Mouse (Mus musculus) Muller cell, postnatal 12 days (primary cell): ENCODE measurements around the gene Zfyve28.

Source experiments
- DNase-seq: peaks from one replicate; pipeline ENCODE4 v3.0.0-alpha.2; 2015; ENCODE audit errors: inconsistent ontology term

Zfyve28 gene

GRCm38 (mm10) chr5:34210279-34210678, 78.0 kb downstream of the Zfyve28 start:
- peak; percentile 70 for DNase-seq

- no peak for DNase-seq
Observed at GRCm38 (mm10) chr5:34207503-34207902, 80.7 kb downstream of the Zfyve28 start.

- DNase-seq: no peak
Observed at GRCm38 (mm10) chr5:34205788-34206187, 82.5 kb downstream of the Zfyve28 start.

- DNase-seq: no peak
Observed at GRCm38 (mm10) chr5:34204911-34205310, 83.3 kb downstream of the Zfyve28 start.

GRCm38 (mm10) chr5:34202006-34202405, 86.2 kb downstream of the Zfyve28 start:
- DNase-seq: no peak

GRCm38 (mm10) chr5:34201396-34201795, 86.9 kb downstream of the Zfyve28 start:
- peak; percentile 61 for DNase-seq

- no peak for DNase-seq
Observed at GRCm38 (mm10) chr5:34198615-34199014, 89.6 kb downstream of the Zfyve28 start.

- DNase-seq: no peak
Observed at GRCm38 (mm10) chr5:34197243-34197642, 91.0 kb downstream of the Zfyve28 start.

- DNase-seq: no peak
Observed at GRCm38 (mm10) chr5:34196423-34196822, 91.8 kb downstream of the Zfyve28 start.

- DNase-seq: no peak
Observed at GRCm38 (mm10) chr5:34195786-34196185, 92.5 kb downstream of the Zfyve28 start.

GRCm38 (mm10) chr5:34194975-34195662, 93.1 kb downstream of the Zfyve28 start:
- no peak for DNase-seq

GRCm38 (mm10) chr5:34194426-34194825, 93.8 kb downstream of the Zfyve28 start:
- DNase-seq: no peak

GRCm38 (mm10) chr5:34191843-34192242, 96.4 kb downstream of the Zfyve28 start:
- DNase-seq: no peak

GRCm38 (mm10) chr5:34191021-34191420, 97.2 kb downstream of the Zfyve28 start:
- peak; percentile 51 for DNase-seq

GRCm38 (mm10) chr5:34189521-34189920, 98.7 kb downstream of the Zfyve28 start:
- no peak for DNase-seq

GRCm38 (mm10) chr5:34188856-34189255, 99.4 kb downstream of the Zfyve28 start:
- DNase-seq: no peak

- DNase-seq: peak; percentile 99
Observed at GRCm38 (mm10) chr5:34187601-34188316, 100.5 kb downstream of the Zfyve28 start, which contains the start of gene Mxd4. Gene Mxd4 (minus strand): TSS chr5:34187720.

- DNase-seq: peak; percentile 75
Observed at GRCm38 (mm10) chr5:34186961-34187391, 101.3 kb downstream of the Zfyve28 start.

- DNase-seq: no peak
Observed at GRCm38 (mm10) chr5:34186391-34186790, 101.9 kb downstream of the Zfyve28 start.

GRCm38 (mm10) chr5:34185791-34186190, 102.5 kb downstream of the Zfyve28 start:
- no peak for DNase-seq

GRCm38 (mm10) chr5:34185051-34185580, 103.1 kb downstream of the Zfyve28 start:
- no peak for DNase-seq

GRCm38 (mm10) chr5:34183976-34184375, 104.3 kb downstream of the Zfyve28 start:
- DNase-seq: no peak
